Mouse (Mus musculus): ENCODE results near the gene Flii. TPM values are rescaled to one million over a fixed set of nuclear protein-coding genes. Genes with fewer than 3 reads are reported as not detected.

Flii gene
- polyA plus RNA-seq, 1 experiment, result 173 TPM

Other genes starting within 250 kb of the Flii start
- gene Alkbh5, start 190.9 kb downstream of the Flii start, polyA plus RNA-seq (2012; rRNA removed), result 31.3 and 34.8 TPM in 2 replicates
- gene Llgl1, start 27.5 kb downstream of the Flii start, polyA plus RNA-seq (2012; rRNA removed), result 50.6 and 56.5 TPM in 2 replicates
- gene Mief2, start 1.1 kb upstream of the Flii start, polyA plus RNA-seq (2012; rRNA removed), result 14.3 and 16.6 TPM in 2 replicates
- 6.9 and 7.7 TPM in 2 replicates for gene Top3a, start 50.1 kb upstream of the Flii start, polyA plus RNA-seq (2012; rRNA removed)
- gene Smcr8, start 50.3 kb upstream of the Flii start, polyA plus RNA-seq (2012; rRNA removed), result 12.5 and 13.4 TPM in 2 replicates
- gene Shmt1, start 84.5 kb upstream of the Flii start, polyA plus RNA-seq (2012; rRNA removed), result 5.5 and 8.1 TPM in 2 replicates
- 27.2 and 43.9 TPM in 2 replicates for gene Dhrs7b, start 103.4 kb upstream of the Flii start, polyA plus RNA-seq (2012; rRNA removed)
- 69.1 TPM in 2 replicates for gene Tmem11, start 152.0 kb upstream of the Flii start, polyA plus RNA-seq (2012; rRNA removed)
- 39.7 and 44.6 TPM in 2 replicates for gene Natd1, start 187.5 kb upstream of the Flii start, polyA plus RNA-seq (2012; rRNA removed)
- 30.9 and 35.9 TPM in 2 replicates for gene Map2k3, start 204.8 kb upstream of the Flii start, polyA plus RNA-seq (2012; rRNA removed)

Measured in gonadal fat pad, adult 2 months (tissue).